Mouse (Mus musculus) myocyte (in vitro differentiated cells): ENCODE measurements around the gene BC030499.

ENCODE experiments used
- CEBPB ChIP-seq: IDR thresholded peaks from 2 replicates; pipeline ENCODE4 v1.6.1; 2011; ENCODE audit warnings: mild to moderate bottlenecking, moderate library complexity; ENCODE audit not compliant: poor library complexity, insufficient read depth, severe bottlenecking
- E2F4 ChIP-seq: IDR thresholded peaks from one replicate; pipeline ENCODE4 v1.6.1; 2011; ENCODE audit warnings: mild to moderate bottlenecking, control low read depth, moderate library complexity; ENCODE audit not compliant: insufficient read depth
- MAX ChIP-seq: IDR thresholded peaks from one replicate; pipeline ENCODE4 v1.6.1; 2011; ENCODE audit warnings: low read depth, mild to moderate bottlenecking, control low read depth
- MYOD1 ChIP-seq, 3 experiments: IDR thresholded peaks; one replicate each; pipeline ENCODE4 v1.6.1; 2011; ENCODE audit warnings: control low read depth in 2 of 3, low read depth in 2 of 3, mild to moderate bottlenecking in 2 of 3, moderate library complexity in 1 of 3; ENCODE audit not compliant: insufficient read length in 2 of 3, control insufficient read depth in 1 of 3
- MYOG ChIP-seq, 3 experiments: IDR thresholded peaks; one replicate each; pipeline ENCODE4 v1.6.1; 2011; ENCODE audit warnings: control low read depth in 2 of 3, low read depth in 2 of 3, mild to moderate bottlenecking in 2 of 3; ENCODE audit not compliant: insufficient read length in 2 of 3, control insufficient read depth in 1 of 3, insufficient read depth in 1 of 3
- POLR2A ChIP-seq: IDR thresholded peaks from one replicate; pipeline ENCODE4 v1.6.1; 2011; ENCODE audit warnings: low read depth, mild to moderate bottlenecking, control low read depth, moderate library complexity; ENCODE audit not compliant: insufficient read length
- POLR2AphosphoS2 ChIP-seq: IDR thresholded peaks from one replicate; pipeline ENCODE4 v1.6.1; 2011; ENCODE audit warnings: low read depth, control low read depth; ENCODE audit not compliant: insufficient read length
- REST ChIP-seq: IDR thresholded peaks from one replicate; pipeline ENCODE4 v1.6.1; 2011; ENCODE audit warnings: mild to moderate bottlenecking, control low read depth, moderate library complexity; ENCODE audit not compliant: insufficient read depth, insufficient read length
- SRF ChIP-seq: IDR thresholded peaks from one replicate; pipeline ENCODE4 v1.6.1; 2011; ENCODE audit warnings: low read depth; ENCODE audit not compliant: control insufficient read depth, insufficient read length
- TCF12 ChIP-seq: IDR thresholded peaks from one replicate; pipeline ENCODE4 v1.6.1; 2011; ENCODE audit warnings: mild to moderate bottlenecking, control low read depth; ENCODE audit not compliant: poor library complexity, insufficient read depth, severe bottlenecking
- TCF3 ChIP-seq: IDR thresholded peaks from one replicate; pipeline ENCODE4 v1.6.1; 2011; ENCODE audit warnings: low read depth, control low read depth; ENCODE audit not compliant: insufficient read length
- USF1 ChIP-seq: IDR thresholded peaks from one replicate; pipeline ENCODE4 v1.6.1; 2011; ENCODE audit warnings: low read depth, mild to moderate bottlenecking, control low read depth, moderate library complexity

DNA sequence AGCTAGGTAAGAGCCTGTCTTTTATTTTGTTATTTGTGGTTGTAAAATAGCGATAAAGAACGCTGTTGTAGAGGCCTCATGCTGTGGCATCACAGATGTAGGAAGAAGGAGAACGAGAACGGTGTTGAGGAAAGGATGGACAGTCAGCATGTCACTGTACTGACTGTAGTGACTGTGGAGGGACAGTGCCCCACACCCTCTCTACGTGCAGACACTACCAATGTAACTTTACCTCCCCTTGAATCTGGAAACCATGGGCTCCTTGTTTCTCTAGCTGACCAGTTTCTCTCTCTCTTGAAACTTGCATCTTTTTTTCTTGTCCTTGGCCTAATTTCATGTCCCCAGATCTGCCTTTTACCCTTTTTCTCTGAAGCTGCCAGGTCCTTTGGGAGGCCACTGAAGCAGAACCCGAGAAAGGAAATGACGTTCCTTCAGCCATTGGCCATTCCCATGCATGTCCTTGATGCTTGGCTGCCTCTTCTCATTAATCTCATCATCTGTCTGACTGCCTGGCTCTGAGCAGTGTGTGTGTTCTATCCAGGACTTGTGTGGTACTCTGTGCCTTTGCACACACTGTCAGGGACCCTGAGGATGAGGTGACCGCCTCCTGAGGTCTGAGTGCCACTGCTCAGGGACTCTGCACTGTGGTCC is 20.3 kb downstream of the BC030499 start:
- TF ChIP-seq MAX, result no peak
- TF ChIP-seq E2F4, result no peak
- no peak for TF ChIP-seq POLR2A
- TF ChIP-seq TCF12, result no peak
- no peak for TF ChIP-seq MYOD1 (IDR thresholded peaks at IDR 0.05; ENCODE audit: control insufficient read depth in 1 of 3, insufficient read length in 2 of 3, low read depth in 2 of 3)
- TF ChIP-seq MYOG (IDR thresholded peaks at IDR 0.05; ENCODE audit: control insufficient read depth in 1 of 3, insufficient read depth in 1 of 3, insufficient read length in 2 of 3, low read depth in 2 of 3), result no peak
- TF ChIP-seq CEBPB, result no peak
- TF ChIP-seq SRF, result no peak
- TF ChIP-seq USF1, result no peak
- TF ChIP-seq POLR2AphosphoS2, result no peak
- no peak for TF ChIP-seq REST
- no peak for TF ChIP-seq TCF3
